In genomic region chr5:136706803-136707202, GRCm38 (mm10) we compare ENCODE assay signal across 10 mouse cellular contexts. TPM values are rescaled to one million over a fixed set of nuclear protein-coding genes. Genes with fewer than 3 reads are reported as not detected.
DNase-seq lines count a peak whose midpoint lies in the region; ATAC-seq and TF ChIP-seq lines count a peak whose summit lies in the region.
"Had no signal": no experiment of that assay in that cellular context is flagged by ENCODE, and none has a peak within 500 bp of the region (broad histone marks: within the 10 kb centered on the region; RNA-seq: fewer than 3 reads in every experiment).

No protein-coding gene starts in this region.

- peak; percentile 82 for TF ChIP-seq CTCF in thymus, adult 2 months (IDR thresholded peaks at IDR 0.05; ENCODE audit: borderline replicate concordance, control insufficient read depth, extremely low read depth, insufficient read depth, low read length, poor library complexity)

- H3K4me3 ChIP-seq in hindbrain, embryonic 11.5 days (ENCODE audit: low read depth, low read length), result no peak overlapping the region
- H3K4me3 ChIP-seq in hindbrain, embryonic 12.5 days, result no peak overlapping the region
- H3K4me3 ChIP-seq in limb, embryonic 14.5 days (replicated peaks; ENCODE audit: low read length), result no peak overlapping the region
- no peak overlapping the region for H3K4me3 ChIP-seq in thymus, adult 2 months (ENCODE audit: control insufficient read depth, insufficient read depth, low read length)
- H3K4me3 ChIP-seq: embryonic facial prominence, embryonic 13.5 days; stomach, embryonic 15.5 days had no signal

- ATAC-seq in hindbrain, embryonic 11.5 days (ENCODE audit: low FRiP score), result no peak
- ATAC-seq in hindbrain, embryonic 12.5 days (ENCODE audit: low FRiP score), result no peak
- peak; percentile 41; the same call in 1 of the 2 replicates for ATAC-seq in limb, embryonic 14.5 days (ENCODE audit: low FRiP score, low read depth)

- DNase-seq in hindbrain, embryonic 11.5 days (ENCODE audit: low spot score), result peak; percentile 92
- DNase-seq in c-Kit-negative CD71-positive TER-119-positive erythroid progenitor cells, embryonic 14.5 days (ENCODE audit: low read depth, low spot score), result peak; percentile 21
- peak; percentile 81 for DNase-seq in forelimb bud, embryonic 11.5 days (ENCODE audit: low read depth, low spot score)
- DNase-seq in kidney, adult 8-10 months, result peak; percentile 37 to 57
- DNase-seq in limb, embryonic 14.5 days (ENCODE audit: low spot score), result peak; percentile 78
- DNase-seq in ovary, adult 18-20 months (ENCODE audit: low spot score), result peak; percentile 23
- DNase-seq in thymus, adult 2 months, result peak; percentile 80

- H3K27ac ChIP-seq in hindbrain, embryonic 11.5 days (ENCODE audit: low read depth, low read length), result no peak overlapping the region
- H3K27ac ChIP-seq in hindbrain, embryonic 12.5 days, result no peak overlapping the region
- H3K27ac ChIP-seq in limb, embryonic 14.5 days (replicated peaks; ENCODE audit: low read depth, low read length), result no peak overlapping the region
- no peak overlapping the region for H3K27ac ChIP-seq in thymus, adult 2 months (ENCODE audit: control insufficient read depth, insufficient read depth, low read length)
- H3K27ac ChIP-seq: embryonic facial prominence, embryonic 13.5 days; stomach, embryonic 15.5 days had no signal

- TF ChIP-seq POLR2A in limb, embryonic 14.5 days (IDR thresholded peaks at IDR 0.05; ENCODE audit: borderline replicate concordance, extremely low read depth, insufficient read depth, insufficient read length), result no peak
- TF ChIP-seq POLR2A in thymus, adult 2 months (IDR thresholded peaks at IDR 0.05; ENCODE audit: control insufficient read depth, extremely low read depth, insufficient read depth, low read length, poor library complexity), result no peak

- H3K4me1 ChIP-seq in hindbrain, embryonic 11.5 days (replicated peaks; ENCODE audit: control insufficient read depth, insufficient read depth, low read length), result no peaks in the 10 kb centered on the region
- peaks cover 11% of the 10 kb centered on the region; the same call in 1 of the 2 replicates for H3K4me1 ChIP-seq in hindbrain, embryonic 12.5 days
- H3K4me1 ChIP-seq in limb, embryonic 14.5 days (ENCODE audit: control insufficient read depth, insufficient read depth, low read length), result peaks cover 7% of the 10 kb centered on the region
- peaks cover 5% of the 10 kb centered on the region; the same call in 1 of the 2 replicates for H3K4me1 ChIP-seq in thymus, adult 2 months (replicated peaks; ENCODE audit: control insufficient read depth, insufficient read depth, low read length)

- H3K4me2 ChIP-seq in hindbrain, embryonic 11.5 days (replicated peaks; ENCODE audit: low read depth, low read length), result no peak overlapping the region
- H3K4me2 ChIP-seq in hindbrain, embryonic 12.5 days (replicated peaks), result no peak overlapping the region
- no peak overlapping the region for H3K4me2 ChIP-seq in limb, embryonic 14.5 days (replicated peaks; ENCODE audit: low read depth, low read length, severe bottlenecking)
- H3K4me2 ChIP-seq: embryonic facial prominence, embryonic 13.5 days; stomach, embryonic 15.5 days had no signal

- H3K36me3 ChIP-seq in hindbrain, embryonic 11.5 days (ENCODE audit: control insufficient read depth, insufficient read depth, low read length), result no peaks in the 10 kb centered on the region
- no peaks in the 10 kb centered on the region for H3K36me3 ChIP-seq in hindbrain, embryonic 12.5 days
- H3K36me3 ChIP-seq in limb, embryonic 14.5 days (ENCODE audit: control insufficient read depth, insufficient read depth, low read length), result no peaks in the 10 kb centered on the region
- no peaks in the 10 kb centered on the region for H3K36me3 ChIP-seq in thymus, adult 2 months (ENCODE audit: control insufficient read depth, insufficient read depth, low read length)
- H3K36me3 ChIP-seq: embryonic facial prominence, embryonic 13.5 days; stomach, embryonic 15.5 days had no signal

- 2% methylated on average over 9 of the region's 9 CpGs for WGBS in hindbrain, embryonic 11.5 days
- under 1% methylated on average over 9 of the region's 9 CpGs for WGBS in hindbrain, embryonic 12.5 days
- 0% methylated on average over 9 of the region's 9 CpGs for WGBS in limb, embryonic 14.5 days
- WGBS in thymus, adult 2 months, result 2% methylated on average over 9 of the region's 9 CpGs

- H3K9me3 ChIP-seq in hindbrain, embryonic 11.5 days (ENCODE audit: control insufficient read depth, low read length), result no peaks in the 10 kb centered on the region
- H3K9me3 ChIP-seq in hindbrain, embryonic 12.5 days (replicated peaks), result 0 out of 2 replicates have a peak, but pooled peaks cover 3% of the 10 kb centered on the region
- no peaks in the 10 kb centered on the region for H3K9me3 ChIP-seq in limb, embryonic 14.5 days (ENCODE audit: control insufficient read depth, low read length)
- H3K9me3 ChIP-seq: stomach, embryonic 15.5 days had no signal

- H3K27me3 ChIP-seq in hindbrain, embryonic 11.5 days (ENCODE audit: control insufficient read depth, insufficient read depth, low read length), result no peaks in the 10 kb centered on the region
- no peaks in the 10 kb centered on the region for H3K27me3 ChIP-seq in hindbrain, embryonic 12.5 days
- H3K27me3 ChIP-seq in limb, embryonic 14.5 days (ENCODE audit: control insufficient read depth, insufficient read depth, low read length), result no peaks in the 10 kb centered on the region
- H3K27me3 ChIP-seq in thymus, adult 2 months (ENCODE audit: control insufficient read depth, insufficient read depth, low read length), result no peaks in the 10 kb centered on the region
- H3K27me3 ChIP-seq: stomach, embryonic 15.5 days had no signal

- no peak overlapping the region for H3K9ac ChIP-seq in hindbrain, embryonic 11.5 days (ENCODE audit: low read depth, low read length)
- no peak overlapping the region for H3K9ac ChIP-seq in hindbrain, embryonic 12.5 days
- no peak overlapping the region for H3K9ac ChIP-seq in limb, embryonic 14.5 days (ENCODE audit: low read depth, low read length, severe bottlenecking)
- H3K9ac ChIP-seq: embryonic facial prominence, embryonic 13.5 days; stomach, embryonic 15.5 days had no signal

RNA-seq across cellular contexts. Expression of gene Myl10, which starts 13.9 kb away (rescaled TPM):
- not detected in 2 replicates for polyA plus RNA-seq in hindbrain, embryonic 11.5 days (2014; fragmentation: Nextera tagmentation; extraction: Ambion mirVana)
- not detected in 2 replicates for polyA plus RNA-seq in hindbrain, embryonic 12.5 days (2016; fragmentation: Nextera tagmentation; extraction: Ambion mirVana)
- polyA plus RNA-seq in limb, embryonic 14.5 days (2012; rRNA removed), result not detected in 2 replicates
- not detected in 2 replicates for polyA plus RNA-seq in limb, embryonic 14.5 days (2014; fragmentation: Nextera tagmentation; extraction: Ambion mirVana)
- 9.6 and 10.7 TPM in 2 replicates for polyA plus RNA-seq in thymus, adult 2 months (2012; rRNA removed)
- polyA plus RNA-seq: embryonic facial prominence, embryonic 13.5 days had no signal

Comparison
In these comparisons a context has a peak if more than half of its experiments do, and no peak if none do; other contexts are left out.
1. DNase-seq: peak in every context shown above with its lines; median percentile 92 in hindbrain, embryonic 11.5 days; 81 in forelimb bud, embryonic 11.5 days; 80 in thymus, adult 2 months; 78 in limb, embryonic 14.5 days; 47 in kidney, adult 8-10 months; 23 in ovary, adult 18-20 months; 21 in c-Kit-negative CD71-positive TER-119-positive erythroid progenitor cells, embryonic 14.5 days.